Mouse (Mus musculus) hematopoietic stem cell, adult 5-6 weeks (primary cell): Measurements from ENCODE around the gene Mtmr4. TPM values are rescaled to one million over a fixed set of nuclear protein-coding genes. Genes with fewer than 3 reads are reported as not detected.

ENCODE experiments used
- ATAC-seq, 2 experiments: fragments of 125-278 bp in 1 of 2; replicated peaks in 1 of 2; 2 replicates each; pipeline ENCODE4 v1.8.0; 2016 to 2017; ENCODE audit warnings: inconsistent platforms in 2 of 2, mild to moderate bottlenecking in 2 of 2, moderate number of reproducible peaks in 2 of 2, low read depth in 1 of 2, moderate TSS enrichment in 1 of 2; ENCODE audit not compliant: low FRiP score in 2 of 2, poor library complexity in 2 of 2, severe bottlenecking in 2 of 2, insufficient read depth in 1 of 2, low TSS enrichment in 1 of 2
- total RNA-seq: library from RNA; stranded (forward); fragments of 172-1452, 232-1000 nt; gene quantifications from 2 replicates; pipeline ENCODE4 v1.2.3, GENCODE M21; 2017

Gene Mtmr4
- total RNA-seq, 1 experiment from 2014 or later, result 21.1 TPM

DNA sequence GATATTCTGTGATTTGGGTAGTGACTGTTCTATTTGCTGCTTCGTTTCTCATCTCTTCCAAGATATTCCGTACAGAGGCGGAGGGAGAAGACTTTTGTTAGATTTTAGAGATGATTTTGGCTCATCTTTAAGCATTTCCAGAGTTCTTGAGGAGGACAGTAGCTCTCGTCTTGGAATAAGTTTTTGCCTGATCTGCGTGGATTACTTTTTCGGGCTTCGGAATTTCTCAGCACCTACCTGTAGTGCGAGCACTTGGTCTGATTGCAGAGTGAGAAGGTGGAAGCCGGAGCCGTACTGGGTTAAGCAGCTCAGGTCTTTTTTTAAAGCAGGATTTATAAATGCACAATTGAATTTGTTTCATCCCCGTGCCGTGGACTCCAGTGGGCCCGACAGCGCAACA, 70.9 kb downstream of the Mtmr4 start:
- no peak for ATAC-seq

DNA sequence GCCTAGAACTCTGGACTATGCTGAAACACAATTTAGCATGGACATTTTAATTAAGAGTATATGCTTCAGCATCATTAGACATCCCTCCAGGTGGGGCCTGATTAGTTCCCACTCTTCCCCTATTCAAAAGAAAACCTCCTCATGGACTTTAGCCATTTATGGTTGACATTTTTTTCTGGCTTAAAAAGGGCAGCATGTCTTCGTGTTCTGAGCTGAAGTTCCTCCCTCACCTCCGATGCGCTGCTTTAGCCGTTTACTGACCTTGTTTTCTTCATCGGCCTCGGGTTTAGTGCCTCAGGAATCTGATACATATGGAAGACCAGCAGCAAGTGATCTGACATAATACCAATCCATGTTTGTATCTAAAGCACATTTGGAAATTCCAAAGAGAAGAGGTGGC, 72.0 kb downstream of the Mtmr4 start:
- ATAC-seq, result no peak

DNA sequence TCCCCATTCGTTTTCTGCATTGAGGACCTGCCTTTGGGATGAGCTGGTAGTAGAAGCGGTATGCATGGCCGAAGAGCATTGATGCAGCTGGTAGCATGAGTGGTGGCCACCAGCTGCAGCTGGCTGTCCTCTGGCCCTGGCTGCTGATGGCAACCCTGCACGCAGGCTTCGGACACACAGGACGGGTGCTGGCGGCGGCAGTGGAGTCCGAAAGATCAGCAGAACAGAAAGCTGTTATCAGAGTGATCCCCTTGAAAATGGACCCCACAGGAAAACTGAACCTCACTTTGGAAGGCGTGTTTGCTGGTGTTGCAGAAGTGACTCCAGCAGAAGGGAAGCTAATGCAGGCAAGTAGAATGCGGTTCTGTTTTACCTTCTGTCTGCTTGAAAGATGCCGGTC, 72.6 kb downstream of the Mtmr4 start:
- no peak for ATAC-seq

DNA sequence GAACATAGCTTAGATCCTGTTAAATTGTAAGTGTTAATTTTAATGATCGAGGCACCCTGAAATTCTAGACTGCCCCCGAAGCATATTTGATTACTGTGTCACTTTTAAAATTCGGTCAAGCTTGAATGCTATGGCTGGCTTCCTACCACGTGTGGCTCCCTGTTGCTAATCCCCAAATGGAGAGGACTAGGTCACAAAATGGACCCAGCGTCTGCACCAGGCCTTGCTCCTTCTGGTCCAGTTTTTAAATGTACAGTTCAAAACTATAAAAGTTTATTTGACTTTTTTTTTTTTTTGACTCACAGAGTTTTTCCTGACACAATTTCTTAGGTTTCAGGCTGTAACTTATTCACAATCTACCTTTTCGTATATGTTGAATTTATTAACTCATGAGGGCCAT, 73.3 kb downstream of the Mtmr4 start:
- no peak for ATAC-seq

DNA sequence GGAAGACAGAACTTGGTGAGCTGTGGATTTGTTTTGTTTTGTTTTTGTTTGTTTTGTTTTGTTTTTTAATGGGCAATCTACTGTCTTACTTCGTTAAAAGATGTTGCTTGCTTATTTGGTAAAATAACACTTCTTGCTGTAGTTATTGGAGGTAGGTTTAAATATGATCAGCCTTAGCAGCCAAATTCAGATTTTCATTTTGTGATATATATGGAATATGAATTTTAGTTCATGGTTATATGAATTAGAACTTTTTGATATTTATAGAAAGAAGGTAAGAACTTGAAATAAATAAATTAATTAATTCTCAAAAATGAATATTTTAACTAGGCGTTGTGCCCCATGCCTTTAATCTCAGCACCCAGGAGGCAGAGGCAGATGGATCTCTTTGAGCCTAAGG, 73.7 kb downstream of the Mtmr4 start:
- ATAC-seq, result no peak

Other genes starting within 250 kb of the Mtmr4 start
- gene Ppm1e, start 233.1 kb upstream of the Mtmr4 start, total RNA-seq, result 2.6 and 6.4 TPM in 2 replicates
- gene Rad51c, start 187.2 kb upstream of the Mtmr4 start, total RNA-seq, result 7.3 and 13.4 TPM in 2 replicates
- gene Tex14, start 187.1 kb upstream of the Mtmr4 start, total RNA-seq, result 2.9 TPM in 1 of 2 replicates, not detected in the other
- gene Gm11492, start 25.5 kb upstream of the Mtmr4 start, total RNA-seq, result not detected in 2 replicates
- 7.6 and 12.0 TPM in 2 replicates for gene Sept4, start 23.3 kb upstream of the Mtmr4 start, total RNA-seq
- not detected in 2 replicates for gene Hsf5, start 25.0 kb downstream of the Mtmr4 start, total RNA-seq
- 0.69 TPM in 1 of 2 replicates, not detected in the other for gene Rnf43, start 70.6 kb downstream of the Mtmr4 start, total RNA-seq
- gene Supt4a, start 145.4 kb downstream of the Mtmr4 start, total RNA-seq, result 61.7 and 69.9 TPM in 2 replicates
- gene Tspoap1, start 168.4 kb downstream of the Mtmr4 start, total RNA-seq, result 6.8 and 7.7 TPM in 2 replicates
- 288 and 568 TPM in 2 replicates for gene Mpo, start 201.4 kb downstream of the Mtmr4 start, total RNA-seq
- gene Lpo, start 236.1 kb downstream of the Mtmr4 start, total RNA-seq, result not detected in 2 replicates